Comparison of ENCODE assay signal across 17 mouse cellular contexts in genomic region chr6:23106373-23106772, GRCm38 (mm10). TPM values are rescaled to one million over a fixed set of nuclear protein-coding genes. Genes with fewer than 3 reads are reported as not detected.
"Had no signal": no experiment of that assay in that cellular context is flagged by ENCODE, and none has a peak within 500 bp of the region (broad histone marks: within the 10 kb centered on the region; RNA-seq: fewer than 3 reads in every experiment).

No protein-coding gene starts in this region.

- DNase-seq: lung, postnatal 14 days; midbrain, embryonic 14.5 days; right cerebral cortex, postnatal 14 days; thymus, adult 18-20 months; thymus, postnatal 14 days; thymus, postnatal 36 days had no signal

- ATAC-seq: liver, embryonic 12.5 days; midbrain, embryonic 16.5 days had no signal

- H3K4me3 ChIP-seq: limb, embryonic 15.5 days; liver, embryonic 12.5 days; midbrain, embryonic 10.5 days; midbrain, embryonic 12.5 days; myocyte; neural tube, embryonic 13.5 days; neural tube, embryonic 15.5 days; stomach, embryonic 15.5 days had no signal

- H3K36me3 ChIP-seq: limb, embryonic 15.5 days; midbrain, embryonic 10.5 days; midbrain, embryonic 12.5 days; neural tube, embryonic 13.5 days; neural tube, embryonic 15.5 days; stomach, embryonic 15.5 days had no signal

- H3K9ac ChIP-seq: limb, embryonic 15.5 days; liver, embryonic 12.5 days; liver, embryonic 14.5 days; midbrain, embryonic 12.5 days; neural tube, embryonic 13.5 days; neural tube, embryonic 15.5 days; stomach, embryonic 15.5 days had no signal

- H3K4me1 ChIP-seq: limb, embryonic 15.5 days; liver, embryonic 12.5 days; midbrain, embryonic 10.5 days; midbrain, embryonic 12.5 days; neural tube, embryonic 13.5 days; neural tube, embryonic 15.5 days; stomach, embryonic 15.5 days had no signal

- H3K9me3 ChIP-seq: limb, embryonic 15.5 days; liver, embryonic 12.5 days; midbrain, embryonic 10.5 days; midbrain, embryonic 12.5 days; neural tube, embryonic 13.5 days; neural tube, embryonic 15.5 days; stomach, embryonic 15.5 days had no signal

- H3K27ac ChIP-seq: limb, embryonic 15.5 days; liver, embryonic 12.5 days; liver, embryonic 14.5 days; midbrain, embryonic 10.5 days; midbrain, embryonic 12.5 days; neural tube, embryonic 13.5 days; neural tube, embryonic 15.5 days; stomach, embryonic 15.5 days; stomach, postnatal 0 days had no signal

- H3K4me2 ChIP-seq: limb, embryonic 15.5 days; liver, embryonic 12.5 days; midbrain, embryonic 12.5 days; neural tube, embryonic 13.5 days; neural tube, embryonic 15.5 days; stomach, embryonic 15.5 days had no signal

- H3K27me3 ChIP-seq: limb, embryonic 15.5 days; liver, embryonic 12.5 days; midbrain, embryonic 12.5 days; neural tube, embryonic 13.5 days; neural tube, embryonic 15.5 days; stomach, embryonic 15.5 days had no signal

RNA-seq across cellular contexts. Expression of gene Aass, which starts 26.4 kb away (rescaled TPM):
- polyA plus RNA-seq: myocyte had no signal
